Mouse (Mus musculus): ENCODE results near the gene Sorl1. TPM values are rescaled to one million over a fixed set of nuclear protein-coding genes. Genes with fewer than 3 reads are reported as not detected.

The Sorl1 gene
- polyA plus RNA-seq, 1 experiment from 2014 or later = 2.3 TPM

DNA sequence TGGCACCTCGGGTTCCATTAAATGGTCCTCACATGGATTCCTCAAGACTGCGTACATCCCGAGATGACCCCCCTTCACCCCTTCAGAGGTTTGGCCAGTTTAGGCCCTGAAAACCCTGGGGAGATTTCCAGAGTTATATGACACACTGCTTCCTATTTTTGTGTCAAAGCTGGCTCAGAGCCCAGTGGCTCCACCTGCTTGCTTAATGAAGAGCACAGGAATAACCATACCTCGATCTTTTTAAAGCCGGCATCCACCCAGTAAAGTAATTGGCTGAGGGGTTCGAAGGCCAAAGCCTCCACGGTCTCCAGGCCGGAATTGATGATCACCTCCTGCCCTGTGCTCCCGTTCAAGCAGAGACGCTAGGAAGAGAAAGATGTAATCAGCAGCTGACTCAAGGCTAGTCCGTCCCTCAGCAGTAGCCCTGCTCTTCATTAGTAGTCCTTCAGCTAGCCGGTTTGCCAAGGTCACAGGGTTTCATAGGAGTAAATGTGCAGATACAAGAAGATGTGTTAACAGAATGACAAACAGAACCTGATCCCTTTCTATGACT, 88.8 kb downstream of the Sorl1 start:
- H3K36me3 ChIP-seq = no peaks in the 10 kb centered on the region
- WGBS = 89% methylated on average over 12 of the region's 12 CpGs
- H3K4me1 ChIP-seq = peaks cover 11% of the 10 kb centered on the region
- no peak for DNase-seq (ENCODE audit: low spot score)
- peaks cover 84% of the 10 kb centered on the region for H3K27me3 ChIP-seq (ENCODE audit: low read depth, poor library complexity, severe bottlenecking)
- no peaks in the 10 kb centered on the region for H3K9me3 ChIP-seq (replicated peaks)
- H3K4me3 ChIP-seq = no peak overlapping the region
- H3K27ac ChIP-seq (replicated peaks) = no peak overlapping the region

DNA sequence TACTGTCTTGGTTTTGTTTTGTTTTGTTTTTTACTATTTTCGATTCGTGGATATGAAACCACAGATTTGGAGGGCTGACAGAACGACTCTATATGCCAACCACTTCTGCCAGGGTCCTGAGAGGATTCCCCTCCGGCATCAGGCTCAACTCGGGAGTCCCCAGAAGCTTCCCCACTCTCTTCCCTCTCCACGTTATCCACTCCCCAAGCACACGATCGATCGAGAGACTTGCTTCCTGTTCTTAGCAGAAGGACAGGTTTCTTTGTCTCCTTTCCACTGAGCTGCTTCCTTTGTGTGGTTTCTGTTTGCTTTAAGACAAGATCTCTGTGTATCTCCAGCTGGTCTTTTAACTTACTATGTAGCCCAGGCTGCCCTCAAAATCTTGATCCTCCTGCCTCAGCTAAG, 90.0 kb downstream of the Sorl1 start:
- WGBS = 65% methylated on average over 9 of the region's 9 CpGs
- no peak for DNase-seq (ENCODE audit: low spot score)
- peaks cover 89% of the 10 kb centered on the region for H3K27me3 ChIP-seq (ENCODE audit: low read depth, poor library complexity, severe bottlenecking)
- H3K36me3 ChIP-seq = no peaks in the 10 kb centered on the region
- peaks cover 11% of the 10 kb centered on the region for H3K4me1 ChIP-seq
- H3K27ac ChIP-seq (replicated peaks) = no peak overlapping the region
- H3K9me3 ChIP-seq (replicated peaks) = no peaks in the 10 kb centered on the region
- no peak overlapping the region for H3K4me3 ChIP-seq

DNA sequence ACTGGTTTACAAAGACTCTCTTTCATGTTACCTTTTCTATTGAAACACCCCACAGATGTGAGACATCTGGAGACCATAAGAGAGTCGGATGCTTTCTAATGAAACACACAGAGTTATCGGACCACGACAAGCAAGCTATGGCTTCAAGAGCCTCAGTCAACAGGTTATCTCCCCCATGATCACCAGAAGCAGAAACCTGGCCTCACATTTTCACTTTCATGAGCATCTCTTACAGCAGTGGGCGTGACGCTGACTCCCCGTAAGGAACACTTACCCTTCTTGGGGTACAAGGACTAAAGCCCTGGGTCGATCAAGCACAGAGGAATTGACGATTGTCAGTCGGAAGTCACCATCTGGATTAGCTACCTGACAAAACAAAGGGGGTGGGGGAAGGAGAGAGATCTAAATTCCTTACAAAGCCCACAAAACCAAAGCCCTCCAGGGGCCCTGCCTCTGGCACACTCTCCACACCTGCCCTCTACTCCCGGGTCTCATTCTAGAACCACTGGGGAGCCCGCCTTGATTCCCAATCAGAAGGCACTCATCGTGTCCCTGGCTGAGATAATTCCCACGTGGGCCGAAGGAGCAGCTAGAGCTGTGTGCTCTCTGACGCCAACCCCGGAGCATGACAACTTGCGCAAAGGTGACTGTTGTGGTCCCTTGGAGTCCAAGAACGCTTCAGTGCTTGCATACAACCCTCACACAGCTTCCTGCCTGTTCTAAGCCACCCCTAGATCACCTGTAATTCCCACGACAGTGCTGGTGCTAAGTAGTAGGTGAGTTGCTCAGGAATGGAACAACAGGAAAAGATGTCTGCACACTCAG, 90.6 kb downstream of the Sorl1 start:
- no peak overlapping the region for H3K4me3 ChIP-seq
- H3K27ac ChIP-seq (replicated peaks) = 0 out of 2 replicates have a peak overlapping the region, but pooled peaks have one; percentile 10
- no peaks in the 10 kb centered on the region for H3K9me3 ChIP-seq (replicated peaks)
- H3K4me1 ChIP-seq = peaks cover 11% of the 10 kb centered on the region
- no peak for DNase-seq (ENCODE audit: low spot score)
- H3K27me3 ChIP-seq (ENCODE audit: low read depth, poor library complexity, severe bottlenecking) = peaks cover 90% of the 10 kb centered on the region
- no peaks in the 10 kb centered on the region for H3K36me3 ChIP-seq
- 51% methylated on average over 19 of the region's 19 CpGs for WGBS

DNA sequence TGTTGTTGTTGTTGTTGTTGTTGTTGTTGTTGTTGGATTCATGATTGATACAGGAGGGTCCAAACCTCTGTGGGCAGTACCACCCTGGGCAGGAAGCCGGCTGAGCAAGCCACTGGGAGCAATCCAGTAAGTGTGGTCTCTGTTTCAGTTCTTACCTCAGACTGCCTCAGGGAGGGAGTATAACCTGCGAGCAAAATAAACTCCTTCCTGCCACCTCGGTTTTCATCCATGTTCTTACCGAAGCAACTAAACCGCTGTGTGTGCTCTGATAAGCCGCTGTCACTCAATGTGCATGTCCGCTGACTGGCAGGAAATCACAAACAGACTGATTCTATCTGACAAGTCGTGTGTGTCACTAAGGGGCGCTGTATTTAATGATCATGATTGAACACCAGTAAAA, 91.7 kb downstream of the Sorl1 start:
- Histone ChIP-seq H3K4me3 (no peak overlapping the region), H3K9me3 (replicated peaks) (no peaks in the 10 kb centered on the region), H3K4me1 (peaks cover 11% of the 10 kb centered on the region), H3K27ac (replicated peaks) (no peak overlapping the region), H3K27me3 (ENCODE audit: low read depth, poor library complexity, severe bottlenecking) (peaks cover 90% of the 10 kb centered on the region), H3K36me3 (no peaks in the 10 kb centered on the region)
- WGBS = 83% methylated on average over 9 of the region's 9 CpGs
- no peak for DNase-seq (ENCODE audit: low spot score)

DNA sequence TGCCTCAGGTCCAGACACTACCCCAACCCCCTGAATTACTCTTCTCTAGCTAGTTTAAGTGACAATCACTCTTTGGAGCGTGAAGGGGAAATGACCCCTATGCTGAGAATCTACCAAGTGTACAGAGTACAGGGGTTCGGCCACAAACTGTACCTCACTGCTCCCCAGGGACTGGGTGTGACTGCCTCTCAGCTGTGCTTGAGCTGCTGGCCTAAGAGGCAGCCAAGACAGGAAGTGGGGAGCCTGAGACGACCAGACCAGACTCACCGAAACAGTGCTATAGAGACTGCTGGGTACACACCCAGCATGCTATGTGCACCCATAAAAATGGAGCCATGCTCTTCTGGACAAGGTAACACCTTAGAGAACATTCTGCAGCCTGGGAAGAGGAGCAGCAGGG, 95.3 kb downstream of the Sorl1 start:
- DNase-seq (ENCODE audit: low spot score) = no peak
- H3K4me3 ChIP-seq = no peak overlapping the region
- WGBS = 87% methylated on average over 4 of the region's 4 CpGs
- peaks cover 14% of the 10 kb centered on the region for H3K4me1 ChIP-seq
- H3K27ac ChIP-seq (replicated peaks) = no peak overlapping the region
- no peaks in the 10 kb centered on the region for H3K36me3 ChIP-seq
- H3K27me3 ChIP-seq (ENCODE audit: low read depth, poor library complexity, severe bottlenecking) = peaks cover 84% of the 10 kb centered on the region
- no peaks in the 10 kb centered on the region for H3K9me3 ChIP-seq (replicated peaks)

DNA sequence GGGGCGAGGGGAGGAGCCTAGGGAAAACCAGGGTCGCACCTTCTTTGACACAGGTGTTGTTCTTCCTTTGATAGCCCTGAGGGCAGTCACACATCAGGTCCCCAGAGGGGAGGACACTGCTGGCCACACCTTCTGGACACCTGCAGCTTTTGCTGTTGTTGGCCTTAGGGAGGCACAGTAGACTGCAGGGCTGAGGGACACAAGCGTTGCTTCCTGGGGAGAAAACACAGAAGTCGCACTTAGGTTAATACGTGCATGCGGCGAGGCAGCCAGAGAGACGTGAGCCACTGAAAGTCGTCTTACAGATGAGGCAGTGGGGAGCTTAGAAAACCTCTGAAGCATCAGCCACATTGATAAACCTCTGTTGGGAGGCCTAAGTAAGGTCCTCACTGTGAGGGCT, 99.8 kb downstream of the Sorl1 start:
- H3K27ac ChIP-seq (replicated peaks) = no peak overlapping the region
- no peaks in the 10 kb centered on the region for H3K9me3 ChIP-seq (replicated peaks)
- H3K36me3 ChIP-seq = no peaks in the 10 kb centered on the region
- no peak for DNase-seq (ENCODE audit: low spot score)
- H3K27me3 ChIP-seq (ENCODE audit: low read depth, poor library complexity, severe bottlenecking) = peaks cover 62% of the 10 kb centered on the region
- WGBS = 75% methylated on average over 9 of the region's 9 CpGs
- H3K4me1 ChIP-seq = peaks cover 24% of the 10 kb centered on the region
- no peak overlapping the region for H3K4me3 ChIP-seq

DNA sequence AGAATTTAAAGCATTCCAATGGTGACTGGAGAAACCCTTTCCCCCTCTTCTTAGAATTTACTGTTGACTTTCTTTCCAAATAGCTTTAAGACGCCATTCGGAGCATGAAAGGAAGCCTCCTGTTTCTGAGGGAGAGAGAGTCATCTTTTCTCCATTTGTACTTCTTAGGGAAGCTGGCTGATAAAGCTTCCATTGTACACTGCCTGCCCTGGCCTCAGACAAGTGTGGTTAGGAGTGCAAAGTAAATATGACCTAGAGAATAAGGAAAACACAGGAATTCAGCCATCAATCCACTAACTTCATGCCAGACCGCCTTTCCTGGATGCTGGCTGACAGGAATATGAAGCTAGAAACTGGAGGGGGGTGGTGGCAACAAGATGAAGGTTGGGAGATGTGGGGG, 100.7 kb downstream of the Sorl1 start:
- WGBS = 56% methylated on average over 3 of the region's 3 CpGs
- Histone ChIP-seq H3K4me1 (peaks cover 26% of the 10 kb centered on the region), H3K36me3 (no peaks in the 10 kb centered on the region), H3K27me3 (ENCODE audit: low read depth, poor library complexity, severe bottlenecking) (peaks cover 64% of the 10 kb centered on the region), H3K4me3 (no peak overlapping the region), H3K9me3 (replicated peaks) (no peaks in the 10 kb centered on the region), H3K27ac (replicated peaks) (0 out of 2 replicates have a peak overlapping the region, but pooled peaks have one; percentile 9)
- DNase-seq (ENCODE audit: low spot score) = no peak

DNA sequence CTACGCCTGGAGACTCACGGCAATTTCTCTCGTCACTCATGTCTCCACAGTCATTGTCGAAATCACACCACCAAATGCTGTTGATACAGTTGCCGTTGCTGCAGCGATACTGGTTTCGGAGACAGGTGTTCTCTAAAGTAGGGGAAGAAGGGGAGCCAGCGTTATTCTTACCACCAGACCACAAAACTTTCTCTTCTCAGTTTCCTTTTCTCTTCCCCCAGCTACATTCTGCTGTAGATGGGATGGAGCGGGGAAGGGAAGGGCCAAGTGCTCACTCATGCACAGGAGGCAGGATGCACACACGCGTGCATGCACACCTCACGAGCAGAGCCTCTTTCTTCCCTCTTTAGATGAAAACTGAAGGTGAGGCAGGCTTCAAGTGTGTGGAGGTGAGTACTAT, 101.8 kb downstream of the Sorl1 start:
- Histone ChIP-seq H3K4me1 (peaks cover 26% of the 10 kb centered on the region), H3K27ac (replicated peaks) (no peak overlapping the region)
- WGBS = 93% methylated on average over 12 of the region's 12 CpGs

DNA sequence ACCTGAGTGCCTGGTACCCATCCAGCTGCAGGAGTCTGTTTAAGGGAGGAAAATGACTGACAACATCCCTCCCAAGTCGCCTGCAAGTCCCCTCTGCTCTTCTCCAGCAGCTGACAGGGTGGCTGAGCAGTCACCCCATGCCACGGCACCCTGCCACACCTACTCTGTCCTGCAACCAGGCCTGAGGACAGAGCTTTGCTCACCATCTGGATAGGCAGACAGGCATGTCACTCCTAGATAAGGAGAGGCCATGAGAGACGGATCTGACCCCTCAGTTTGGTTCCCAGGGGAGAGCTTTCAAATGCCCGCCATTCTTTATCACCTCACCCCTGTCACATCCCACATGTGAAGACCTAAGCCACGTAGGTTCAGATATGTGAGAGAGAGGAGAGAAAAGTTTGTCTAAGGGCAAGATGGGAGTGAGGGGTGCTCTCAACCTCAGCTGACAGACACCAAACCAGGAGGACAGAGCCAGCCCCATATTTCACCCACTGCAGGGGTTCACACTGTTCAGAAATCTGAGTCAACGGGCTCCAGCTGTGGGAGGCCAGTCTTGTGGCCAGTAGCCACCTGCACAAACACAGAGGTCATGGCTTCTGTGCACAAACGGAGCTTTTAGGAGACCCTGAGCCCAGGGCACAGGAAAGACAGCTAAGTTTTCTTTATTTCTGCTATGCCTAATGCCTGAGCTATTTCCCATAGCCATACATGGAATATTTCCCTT, 104.6 kb downstream of the Sorl1 start:
- Histone ChIP-seq H3K27ac (replicated peaks) (peak overlapping the region; percentile 42; the same call in 1 of the 2 replicates), H3K36me3 (peaks cover 7% of the 10 kb centered on the region), H3K9me3 (replicated peaks) (peaks cover 11% of the 10 kb centered on the region), H3K4me3 (no peak overlapping the region), H3K4me1 (peaks cover 26% of the 10 kb centered on the region), H3K27me3 (ENCODE audit: low read depth, poor library complexity, severe bottlenecking) (peaks cover 32% of the 10 kb centered on the region)
- WGBS = 52% methylated on average over 7 of the region's 7 CpGs
- DNase-seq (ENCODE audit: low spot score) = no peak

More for the DNA sequence above, 101.8 kb downstream of the Sorl1 start:
- Histone ChIP-seq H3K27me3 (ENCODE audit: low read depth, poor library complexity, severe bottlenecking) (peaks cover 55% of the 10 kb centered on the region), H3K4me3 (no peak overlapping the region), H3K36me3 (no peaks in the 10 kb centered on the region), H3K9me3 (replicated peaks) (no peaks in the 10 kb centered on the region)
- DNase-seq (ENCODE audit: low spot score) = no peak

DNA sequence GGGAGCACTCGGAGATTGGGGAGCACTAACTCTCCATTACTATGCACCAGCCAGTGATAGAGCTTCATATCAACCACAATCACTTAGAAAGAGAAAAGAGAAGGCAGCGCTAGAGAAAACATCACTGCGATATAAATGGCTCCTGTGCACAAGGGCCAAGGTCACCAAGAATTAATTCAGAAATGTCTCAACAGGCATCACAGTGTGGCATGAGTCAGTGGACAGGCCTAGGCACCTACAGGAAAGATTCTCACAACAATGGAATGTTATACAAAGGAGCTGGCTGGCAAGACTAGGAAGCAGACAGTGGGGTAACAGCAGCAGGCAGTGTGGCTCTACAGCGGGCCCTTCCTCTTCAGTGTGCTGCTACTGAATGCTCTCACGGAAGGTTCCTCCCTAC, 115.6 kb downstream of the Sorl1 start:
- Histone ChIP-seq H3K27me3 (ENCODE audit: low read depth, poor library complexity, severe bottlenecking) (peaks cover 10% of the 10 kb centered on the region), H3K4me1 (peaks cover 7% of the 10 kb centered on the region), H3K36me3 (no peaks in the 10 kb centered on the region), H3K27ac (replicated peaks) (no peak overlapping the region), H3K4me3 (no peak overlapping the region), H3K9me3 (replicated peaks) (no peaks in the 10 kb centered on the region)
- 94% methylated on average over 5 of the region's 5 CpGs for WGBS
- DNase-seq (ENCODE audit: low spot score) = no peak

DNA sequence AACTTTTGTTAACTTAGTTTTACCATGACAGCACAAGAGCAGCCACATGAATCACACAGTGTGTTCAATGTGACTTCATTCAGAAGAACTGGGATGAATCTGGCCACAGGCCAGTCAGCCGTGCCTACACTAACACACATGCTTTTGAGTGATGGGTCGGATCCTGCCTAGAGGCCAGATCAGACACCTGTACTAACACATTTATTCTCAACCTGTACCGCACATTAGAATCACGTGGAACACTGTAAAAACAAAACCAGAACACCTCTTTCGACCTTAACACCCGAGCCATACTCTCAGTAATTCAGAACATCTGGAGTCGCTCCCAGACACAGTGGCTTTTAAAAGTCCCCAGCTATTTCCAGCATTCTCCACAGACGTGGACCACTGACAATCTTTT, 119.0 kb downstream of the Sorl1 start:
- Histone ChIP-seq H3K27ac (replicated peaks) (no peak overlapping the region), H3K36me3 (no peaks in the 10 kb centered on the region), H3K4me1 (peaks cover 15% of the 10 kb centered on the region), H3K27me3 (ENCODE audit: low read depth, poor library complexity, severe bottlenecking) (peaks cover 31% of the 10 kb centered on the region), H3K4me3 (no peak overlapping the region), H3K9me3 (replicated peaks) (no peaks in the 10 kb centered on the region)
- 77% methylated on average over 8 of the region's 8 CpGs for WGBS
- no peak for DNase-seq (ENCODE audit: low spot score)

DNA sequence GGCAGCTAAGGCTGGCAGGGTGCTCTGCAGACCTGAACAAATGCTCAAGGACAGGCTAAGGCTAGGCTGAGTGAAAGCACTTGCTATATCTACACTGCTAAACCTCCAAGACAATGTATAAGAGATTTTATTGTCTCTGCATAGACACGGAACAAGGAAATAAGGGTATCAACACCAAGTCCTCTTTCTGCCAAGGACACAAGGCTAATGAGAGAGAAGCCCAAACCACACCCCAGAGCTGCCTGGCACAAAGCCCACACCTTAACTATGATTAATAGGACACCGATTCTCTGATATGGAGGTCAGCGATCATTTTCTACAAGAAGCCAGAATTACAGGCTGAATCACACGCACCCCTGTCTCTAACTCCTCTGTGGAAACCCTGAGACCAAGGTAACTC, 120.0 kb downstream of the Sorl1 start:
- no peaks in the 10 kb centered on the region for H3K9me3 ChIP-seq (replicated peaks)
- H3K27ac ChIP-seq (replicated peaks) = no peak overlapping the region
- H3K4me3 ChIP-seq = no peak overlapping the region
- no peak for DNase-seq (ENCODE audit: low spot score)
- peaks cover 15% of the 10 kb centered on the region for H3K4me1 ChIP-seq
- WGBS = 94% methylated on average over 4 of the region's 4 CpGs
- H3K27me3 ChIP-seq (ENCODE audit: low read depth, poor library complexity, severe bottlenecking) = peaks cover 31% of the 10 kb centered on the region
- no peaks in the 10 kb centered on the region for H3K36me3 ChIP-seq
